Mouse (Mus musculus) cerebellum, adult 9-11 months (tissue): ENCODE results near the gene Tshz2.
A peak's percentile ranks its signal among the peaks of the same experiment; 100 is the strongest.

Experiments used
- DNase-seq: peaks from one replicate; pipeline ENCODE4 v3.0.0; 2022

The Tshz2 gene

DNA sequence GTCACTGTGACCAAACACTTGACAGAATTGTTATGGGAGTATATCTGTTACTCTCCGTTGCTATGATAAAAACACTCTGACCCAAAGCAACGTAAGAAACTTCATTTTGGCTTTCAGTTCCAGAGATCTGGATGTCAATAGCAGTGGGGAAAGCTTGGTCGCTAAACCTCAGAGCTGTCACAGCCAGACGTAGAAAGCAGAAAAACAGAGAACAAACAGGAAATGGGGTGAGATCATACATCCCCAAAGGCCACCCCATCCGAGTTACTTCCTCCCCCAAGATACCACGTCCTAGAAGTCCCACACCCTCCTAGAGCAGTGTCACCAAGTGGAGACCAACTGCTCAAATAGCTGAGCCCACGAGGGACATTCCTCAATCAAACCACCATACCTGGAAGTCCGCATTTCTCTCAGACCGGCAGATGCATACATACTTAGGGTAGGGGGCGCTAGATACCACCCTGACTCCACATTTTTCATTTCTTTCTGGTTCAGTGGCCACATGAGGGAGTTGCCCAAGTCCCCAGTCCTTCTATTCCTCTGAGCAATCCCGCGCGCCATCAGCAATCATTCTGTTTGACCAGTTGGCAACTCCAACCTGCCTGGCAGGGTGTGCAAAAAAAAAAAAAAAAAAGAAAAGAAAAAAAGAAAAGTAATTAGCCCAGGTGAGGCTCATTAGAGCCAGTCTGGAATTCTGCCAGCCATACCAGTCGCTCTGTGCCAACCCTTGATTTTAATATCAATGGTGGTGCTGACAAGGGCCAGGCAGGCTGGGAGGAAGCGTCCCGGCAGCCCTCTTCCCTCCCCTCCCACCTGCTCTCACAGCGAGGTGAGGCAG, 326.1 kb downstream of the Tshz2 start:
- no peak for DNase-seq

DNA sequence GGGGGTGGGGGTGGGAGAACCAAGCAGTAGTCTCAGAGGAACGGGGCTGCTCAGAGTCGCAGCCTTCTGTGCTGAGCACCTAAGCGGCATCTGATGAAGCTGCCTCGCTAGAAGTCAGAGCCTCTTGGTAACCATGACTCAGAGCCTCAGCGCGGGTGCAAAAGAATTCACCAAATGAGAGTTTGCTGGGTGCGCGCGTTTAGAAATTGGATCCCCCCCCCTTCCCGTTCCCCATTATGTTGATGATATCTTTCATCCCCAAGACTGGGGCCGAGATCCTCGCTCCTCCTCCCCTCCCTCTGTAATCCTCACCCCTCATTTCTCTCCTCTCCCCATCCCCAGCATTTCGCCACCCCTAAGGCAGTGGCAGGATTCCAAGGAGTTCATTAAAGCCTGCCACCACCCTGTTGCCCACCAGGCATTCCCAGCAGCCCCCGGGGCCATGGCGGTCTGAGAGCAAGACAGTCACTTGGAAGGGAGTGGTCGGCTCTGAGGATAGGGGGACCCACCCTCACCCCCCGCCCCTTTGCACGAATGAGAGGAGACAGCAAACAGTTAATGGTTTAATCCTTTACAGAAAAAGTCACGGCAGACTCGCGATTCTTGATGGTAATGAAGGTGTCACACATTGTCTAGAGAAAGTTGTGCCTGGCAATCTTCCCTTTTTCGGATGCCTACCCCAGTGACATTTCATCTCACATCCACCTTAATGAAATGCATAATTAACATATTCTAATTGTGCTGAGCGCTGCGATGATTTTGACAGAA, 328.8 kb downstream of the Tshz2 start:
- no peak for DNase-seq

DNA sequence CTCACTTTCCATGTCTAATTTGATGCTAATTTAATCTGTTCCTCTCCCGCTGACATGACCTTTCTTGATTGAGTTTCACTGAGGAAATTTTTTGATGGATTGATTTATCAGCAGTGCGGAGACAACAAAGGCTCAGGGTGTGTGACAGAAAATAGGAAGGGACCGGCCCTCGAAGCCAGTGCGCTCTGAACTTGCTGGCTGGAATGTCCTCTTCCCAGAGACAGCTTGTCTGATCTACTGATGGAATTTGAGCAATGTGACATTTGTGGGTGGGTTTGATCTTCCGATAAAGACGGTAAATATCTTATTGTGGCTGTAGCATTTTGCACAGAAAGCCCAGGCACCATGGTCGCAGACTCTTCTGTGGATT, 329.4 kb downstream of the Tshz2 start:
- DNase-seq, result no peak

DNA sequence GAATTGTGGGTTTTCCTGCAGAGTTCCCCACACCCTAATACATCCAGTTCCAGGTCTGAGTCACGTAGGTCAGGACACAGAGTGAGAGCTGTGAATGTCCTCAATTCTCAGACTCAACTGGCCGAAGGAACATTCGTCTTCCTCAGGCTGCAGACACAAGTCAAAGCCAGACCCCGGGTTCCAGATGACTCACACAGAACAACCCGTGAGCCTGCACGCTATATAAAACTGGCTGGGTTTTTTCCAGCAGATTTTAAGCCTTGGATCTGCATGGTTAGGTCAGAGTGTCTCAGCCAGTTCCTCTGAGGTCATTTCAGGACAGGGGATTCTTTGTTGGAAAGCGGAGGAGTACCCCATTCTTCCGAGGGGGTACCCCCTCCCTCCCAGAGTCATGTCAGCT, 330.0 kb downstream of the Tshz2 start:
- DNase-seq, result no peak

DNA sequence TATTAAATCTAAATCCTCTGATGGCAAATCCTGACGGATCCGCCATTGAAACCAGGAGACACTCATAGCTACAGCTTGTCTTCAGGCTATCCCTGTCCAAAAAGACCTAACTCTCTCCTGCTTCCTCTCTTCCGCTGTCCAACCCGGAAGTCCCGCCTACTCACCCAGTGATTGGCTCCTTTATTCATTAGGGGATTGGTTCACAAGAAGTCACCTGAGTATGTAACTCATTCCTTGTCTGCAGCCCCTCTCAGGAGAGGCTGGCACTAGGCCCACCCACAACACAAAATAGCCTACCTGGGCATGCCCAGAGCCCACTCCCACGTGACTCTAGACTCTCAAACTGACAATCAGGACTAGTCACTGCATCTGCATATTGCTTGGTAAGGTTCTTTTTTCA, 337.7 kb downstream of the Tshz2 start:
- DNase-seq, result no peak

DNA sequence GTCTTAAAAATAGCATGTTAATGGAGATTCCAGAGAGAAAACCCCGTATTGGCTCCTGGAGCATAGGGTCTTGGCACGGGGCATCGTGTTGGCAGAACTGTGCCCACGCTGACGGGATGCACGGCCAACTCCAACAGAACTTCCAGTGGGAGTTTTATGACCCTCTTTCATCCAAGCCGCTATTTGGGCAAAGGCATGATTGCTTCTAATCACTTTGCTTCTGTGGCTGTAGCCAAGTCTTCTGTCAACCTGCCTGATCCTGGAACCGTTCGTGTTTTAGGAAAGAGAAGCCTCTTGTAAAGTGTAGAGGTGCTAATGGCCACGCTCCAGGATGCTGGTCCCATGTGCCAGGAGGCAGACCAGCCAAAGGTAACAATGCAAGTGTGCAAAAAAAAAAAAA, 350.1 kb downstream of the Tshz2 start:
- no peak for DNase-seq

DNA sequence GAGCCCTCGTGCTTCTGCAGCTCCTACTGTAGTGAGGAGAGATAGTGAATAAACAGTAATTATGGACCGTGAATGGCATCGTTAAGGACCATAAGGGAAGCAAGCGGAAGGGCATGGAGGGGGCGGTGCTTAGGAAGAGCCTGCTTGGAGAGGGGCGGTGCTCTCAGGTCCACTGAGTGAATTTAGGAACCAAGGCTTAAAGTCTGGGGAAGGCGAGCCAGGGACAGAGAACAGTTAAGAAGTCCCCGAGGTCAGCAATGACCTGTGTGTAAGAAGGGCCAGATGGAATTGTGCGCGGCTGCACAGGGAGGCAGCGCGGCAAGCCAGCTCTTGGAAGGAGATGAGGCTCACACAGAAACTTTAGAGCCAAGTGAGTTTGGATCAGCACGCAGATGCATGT, 354.4 kb downstream of the Tshz2 start:
- no peak for DNase-seq

DNA sequence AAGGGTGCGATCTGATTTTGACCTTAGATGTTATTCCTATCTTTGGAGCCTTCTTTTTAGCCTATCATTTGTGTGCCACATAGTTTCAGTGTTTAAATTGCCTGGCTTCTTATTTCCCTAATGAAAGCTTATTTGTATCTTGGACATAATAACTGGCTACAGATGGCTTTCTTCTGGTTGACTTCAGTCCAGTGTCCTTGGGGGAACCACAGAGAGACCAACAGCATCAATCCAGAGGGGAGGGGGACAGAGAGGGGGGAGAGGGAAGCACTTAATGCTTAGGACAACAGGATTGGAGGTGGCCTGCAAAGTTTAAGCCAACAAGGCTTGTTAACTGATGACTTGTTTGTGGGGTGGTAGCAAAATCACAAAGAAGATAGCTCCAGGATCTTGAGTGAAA, 356.4 kb downstream of the Tshz2 start:
- no peak for DNase-seq

DNA sequence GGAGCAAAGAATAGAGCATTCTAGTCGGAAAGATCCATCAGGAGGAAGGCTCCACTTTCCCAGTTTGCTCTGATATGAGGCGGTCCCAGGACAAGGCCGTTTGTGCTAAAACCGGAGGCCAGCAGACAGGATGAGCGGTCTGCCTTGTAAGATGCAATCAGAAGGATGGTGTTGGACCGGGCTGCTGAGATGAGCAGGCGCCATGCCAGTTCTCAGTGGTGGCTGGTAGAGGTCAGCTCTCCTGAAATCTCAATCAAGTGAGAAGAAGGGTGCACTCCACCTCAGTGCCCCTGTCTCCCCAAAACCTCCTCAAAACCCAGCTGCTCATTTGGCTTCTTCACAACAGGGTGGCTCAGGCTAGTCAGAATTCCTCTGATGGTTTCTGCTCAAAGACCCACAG, 358.2 kb downstream of the Tshz2 start:
- DNase-seq, result no peak

DNA sequence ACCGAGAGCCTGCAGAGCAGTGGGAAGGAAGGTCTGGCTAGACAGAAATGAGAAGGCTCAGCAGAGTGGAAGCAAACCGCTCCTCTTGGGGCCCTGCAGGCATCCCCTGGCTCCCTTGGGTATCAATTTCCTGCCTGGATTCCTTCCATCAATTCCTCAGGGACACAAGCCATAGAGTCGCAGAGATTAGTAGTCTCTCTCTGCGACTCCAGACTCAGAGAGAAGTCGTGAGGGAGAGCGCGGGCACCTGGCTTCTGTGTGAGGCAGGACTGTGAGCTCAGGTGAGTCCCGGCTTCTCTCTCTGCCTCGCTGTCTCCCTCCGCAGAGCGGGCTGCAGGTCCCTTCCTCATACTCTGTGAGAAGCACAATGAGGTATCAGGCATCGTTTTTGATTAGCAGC, 363.2 kb downstream of the Tshz2 start:
- DNase-seq, result no peak

DNA sequence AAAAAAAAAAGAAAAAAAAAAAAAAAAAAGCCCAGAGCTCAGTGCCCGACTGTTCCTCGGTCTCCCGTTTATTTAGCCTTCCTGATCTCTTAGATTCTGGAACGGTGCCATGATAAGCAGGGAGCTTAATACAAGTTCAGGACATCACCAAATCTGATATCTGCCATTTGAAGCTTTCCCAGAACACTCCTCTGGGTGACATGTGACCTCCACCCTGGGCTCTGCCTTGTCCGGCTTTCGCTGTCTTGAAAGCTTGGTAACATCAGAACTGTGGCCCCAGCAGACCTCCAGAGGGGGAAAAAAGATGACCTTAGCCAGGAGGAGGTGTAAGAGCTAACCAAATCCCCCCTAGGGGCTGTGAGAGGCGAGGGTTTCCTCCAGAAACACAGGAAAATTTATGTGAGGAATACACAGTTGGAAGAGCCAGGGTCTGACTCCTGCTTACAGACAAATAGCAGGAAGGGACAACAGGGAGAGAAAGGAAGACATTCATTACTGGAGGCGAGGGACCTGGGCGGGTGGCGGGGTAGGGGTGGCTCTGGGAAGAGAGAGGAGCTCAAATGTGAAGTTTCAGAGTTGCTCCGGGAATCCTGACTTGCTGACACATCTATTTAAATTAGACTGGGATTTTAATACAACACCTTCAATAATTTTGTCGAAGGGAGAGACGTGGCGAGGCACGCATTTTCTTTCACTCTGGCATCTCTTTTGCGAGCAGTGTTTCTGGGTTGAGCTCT, 363.9 kb downstream of the Tshz2 start:
- DNase-seq, result no peak

DNA sequence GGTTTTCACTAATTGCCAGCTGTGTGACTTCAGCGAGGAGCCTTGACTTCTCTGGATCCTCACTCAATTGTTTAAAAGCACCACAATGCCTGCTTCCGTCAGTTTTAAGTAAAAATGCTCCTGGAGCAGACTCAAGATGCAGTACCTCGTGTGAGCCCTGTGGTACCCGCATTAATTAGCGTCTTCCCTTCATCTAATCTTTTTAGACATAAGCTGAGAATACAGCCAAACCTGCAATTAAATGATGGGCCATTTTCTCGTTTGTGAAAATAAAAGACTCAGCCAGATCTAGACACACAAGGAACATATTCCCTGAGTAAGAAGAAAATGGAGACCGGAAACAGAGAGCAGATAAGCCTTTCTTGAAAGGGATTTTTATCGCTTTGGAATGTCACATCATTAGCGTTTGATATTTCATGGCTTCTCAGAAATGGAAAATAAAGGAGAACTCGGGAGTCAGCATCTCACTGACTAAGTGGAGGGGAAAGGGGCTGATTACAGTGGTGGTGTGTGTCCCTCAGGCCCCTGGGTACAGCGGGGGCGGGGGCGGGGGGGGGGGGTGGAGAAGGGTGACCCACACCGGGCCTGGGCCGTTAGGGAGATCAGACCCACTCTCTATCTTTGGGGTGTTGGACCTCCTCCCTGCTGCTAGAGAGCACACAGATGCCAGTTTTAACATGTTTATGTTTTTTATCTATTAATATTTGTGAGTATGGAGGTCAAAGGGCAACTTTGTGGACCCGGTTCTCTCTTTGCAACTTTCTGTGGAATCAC, 364.6 kb downstream of the Tshz2 start:
- DNase-seq, result no peak

DNA sequence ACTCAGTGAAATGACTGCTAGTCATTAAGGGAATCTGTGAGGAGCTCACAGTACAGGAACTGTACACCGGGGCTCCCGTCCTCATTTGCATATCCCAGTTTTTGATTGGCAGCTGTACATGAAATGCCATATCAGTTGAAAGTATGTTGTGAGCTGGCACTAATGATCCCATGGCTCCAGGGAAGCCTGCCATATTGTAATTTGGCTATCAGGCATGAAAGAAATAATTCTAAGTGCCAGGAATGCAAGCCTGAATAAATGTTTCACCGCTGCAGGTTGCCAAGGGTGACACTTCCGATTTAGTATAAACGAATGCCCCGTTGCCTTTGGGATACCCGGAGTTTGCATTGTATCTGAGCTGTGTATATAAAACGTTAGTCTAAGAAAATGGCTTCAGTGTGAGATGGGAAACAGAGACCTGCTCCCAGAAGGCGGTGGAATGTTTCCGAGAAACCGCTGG, 366.1 kb downstream of the Tshz2 start:
- DNase-seq, result no peak

DNA sequence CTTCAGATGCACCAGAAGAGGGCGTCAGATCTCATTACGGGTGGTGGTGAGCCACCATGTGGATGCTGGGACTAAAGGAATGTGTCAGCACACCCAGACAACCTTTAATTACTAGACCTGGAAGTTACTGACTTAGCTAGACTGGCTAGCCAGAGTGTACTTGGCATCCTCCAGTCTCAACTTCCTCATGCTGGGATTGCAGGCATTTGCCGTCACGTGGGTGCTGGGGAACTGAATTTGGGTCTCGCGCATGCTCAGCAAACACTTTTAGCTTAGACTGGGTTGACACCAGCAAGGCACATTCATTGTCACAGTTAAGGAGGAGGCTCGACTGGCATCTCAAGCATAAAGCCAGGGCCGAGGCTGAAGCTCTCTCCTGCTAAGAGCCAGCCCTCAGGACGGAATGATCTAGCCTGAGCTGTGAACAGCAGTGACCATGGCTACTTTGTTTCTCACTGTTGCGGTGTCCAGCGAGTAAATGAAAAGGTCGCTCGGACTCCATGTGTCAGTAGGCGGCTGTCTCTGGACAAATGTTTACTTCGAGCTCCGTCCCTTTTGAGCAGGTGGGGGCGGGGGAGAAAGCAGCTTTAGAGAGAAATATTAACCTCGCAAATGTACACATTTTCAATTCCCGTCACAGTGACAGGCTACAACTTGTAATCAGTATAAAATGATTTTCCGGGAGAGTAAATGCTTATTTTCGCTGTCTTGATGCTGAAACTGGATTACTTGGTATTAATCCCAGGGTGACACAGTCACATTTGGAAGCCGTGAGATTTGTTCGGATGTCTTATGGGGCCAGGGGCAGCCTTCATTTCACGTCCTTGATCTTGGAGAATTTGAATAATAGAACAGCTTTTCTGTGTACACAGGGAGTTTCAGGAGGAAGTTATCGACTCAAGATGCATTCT, 370.0 kb downstream of the Tshz2 start:
- peak; percentile 58 for DNase-seq

DNA sequence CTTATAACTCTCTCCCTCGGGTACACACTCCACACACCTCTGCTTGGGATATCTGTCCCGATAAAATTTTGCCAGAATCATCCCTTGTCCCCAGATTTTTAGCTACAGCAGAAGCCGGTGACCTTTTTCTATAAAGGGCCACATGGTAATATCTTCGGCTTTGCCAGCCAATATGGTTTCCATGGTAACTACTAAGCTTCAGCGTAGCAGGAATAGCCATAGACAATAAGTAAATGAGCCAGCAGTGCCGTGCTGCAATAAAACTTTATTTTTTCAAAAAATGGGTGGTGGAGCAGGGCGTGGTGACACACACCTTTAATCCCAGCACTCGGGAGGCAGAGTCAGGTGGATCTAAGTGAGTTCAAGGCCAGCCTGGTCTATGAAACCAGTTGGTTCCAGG, 370.9 kb downstream of the Tshz2 start:
- DNase-seq, result no peak

DNA sequence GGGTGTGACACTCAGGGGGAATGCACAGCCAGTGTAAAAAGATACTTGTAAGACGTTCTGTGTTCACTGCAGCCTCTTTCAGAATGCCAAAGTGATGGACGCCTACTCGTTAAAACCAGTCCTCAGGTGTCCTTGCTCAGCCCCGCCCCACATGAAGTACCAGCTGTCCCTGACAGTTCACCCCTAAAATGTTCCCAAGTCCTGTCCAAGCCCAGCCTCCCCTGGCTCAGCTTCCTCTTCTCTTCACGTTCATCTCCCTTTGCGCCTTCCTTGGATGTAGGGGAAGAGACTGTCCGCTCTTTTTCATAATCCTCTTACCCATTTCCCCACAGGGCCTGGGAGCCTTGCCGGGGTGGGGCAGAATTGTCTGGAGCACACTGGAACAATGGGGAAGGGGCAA, 374.0 kb downstream of the Tshz2 start:
- DNase-seq, result no peak

DNA sequence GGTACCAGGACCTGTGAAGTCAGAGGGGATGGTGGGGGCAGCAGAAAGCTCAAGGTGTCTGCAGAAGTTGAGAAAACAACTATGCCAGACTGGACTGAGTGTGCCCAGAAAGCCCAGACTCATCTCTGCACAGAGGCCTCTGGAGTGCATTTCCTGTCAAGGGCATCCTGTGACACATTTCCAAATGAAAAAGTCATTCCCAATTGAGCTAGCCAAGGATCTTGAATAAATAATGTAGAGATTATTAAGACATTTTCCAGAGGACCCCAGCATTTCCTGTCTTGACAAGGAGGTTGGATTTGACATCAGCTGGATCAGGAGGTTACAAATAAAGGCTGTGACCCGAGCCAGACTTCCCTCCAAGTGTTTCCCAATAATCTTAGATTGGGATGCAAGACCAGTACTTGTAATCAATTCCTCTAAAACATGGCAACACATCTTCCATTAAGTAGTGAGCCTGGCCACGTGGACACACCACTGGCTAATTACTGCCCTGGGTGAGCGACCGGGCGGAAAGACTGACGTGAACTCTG, 374.7 kb downstream of the Tshz2 start:
- no peak for DNase-seq

DNA sequence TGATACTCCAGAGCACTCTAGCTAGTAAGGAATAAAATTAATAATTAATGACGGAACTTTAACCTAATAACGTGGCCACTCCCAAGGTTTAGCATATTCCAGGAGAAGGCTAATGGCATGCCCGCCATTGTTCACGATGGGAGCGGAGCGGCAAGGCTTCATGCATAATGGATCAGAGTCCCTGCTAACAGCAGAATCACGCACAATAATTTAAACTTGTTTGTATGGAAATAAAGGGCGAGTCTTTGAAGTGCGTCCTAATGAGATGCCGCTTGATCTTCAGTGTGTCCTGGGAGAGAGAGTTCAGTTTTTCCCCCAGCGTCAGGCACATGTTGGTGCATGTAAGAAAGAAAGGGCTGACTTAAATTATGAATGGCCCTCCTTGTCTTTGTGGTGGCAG, 376.9 kb downstream of the Tshz2 start:
- no peak for DNase-seq

DNA sequence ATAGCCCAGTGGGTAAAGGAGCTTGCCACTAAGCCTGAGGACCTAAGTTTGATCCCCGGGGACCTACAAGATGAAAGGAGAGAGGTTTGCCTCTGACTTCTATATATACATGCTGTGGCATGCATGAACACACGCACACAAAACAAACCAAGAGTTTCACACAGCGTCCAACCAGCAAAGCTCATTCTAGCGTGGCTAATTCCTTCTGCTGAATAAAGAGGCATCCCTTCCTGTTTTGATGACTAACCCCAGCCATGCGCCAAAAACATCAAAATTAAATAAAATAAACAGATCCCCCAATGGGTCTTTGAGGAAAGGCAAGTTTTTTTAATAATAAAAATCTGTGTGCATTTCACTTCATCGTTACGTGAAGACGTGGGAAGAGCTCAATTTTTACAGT, 379.0 kb downstream of the Tshz2 start:
- DNase-seq, result no peak

DNA sequence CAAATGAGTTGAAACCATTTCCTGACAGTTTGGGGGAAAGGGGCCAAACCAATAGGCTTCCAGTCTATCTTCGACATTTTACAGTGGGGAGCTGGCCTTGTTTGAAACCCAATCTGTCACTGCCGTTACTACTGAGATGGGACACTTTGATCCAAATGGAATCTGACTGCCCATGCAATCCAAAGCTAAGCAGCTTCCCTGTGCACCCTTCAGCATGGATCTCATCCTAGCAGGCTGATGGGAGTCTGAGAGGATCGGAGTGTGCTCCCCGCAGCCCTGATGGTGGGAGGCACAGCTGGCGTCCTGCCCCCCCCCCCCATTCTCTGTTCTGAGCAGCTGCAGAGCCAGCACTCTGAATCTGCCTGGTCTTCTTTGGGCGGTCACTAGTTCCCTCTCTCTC, 384.5 kb downstream of the Tshz2 start:
- DNase-seq, result no peak

DNA sequence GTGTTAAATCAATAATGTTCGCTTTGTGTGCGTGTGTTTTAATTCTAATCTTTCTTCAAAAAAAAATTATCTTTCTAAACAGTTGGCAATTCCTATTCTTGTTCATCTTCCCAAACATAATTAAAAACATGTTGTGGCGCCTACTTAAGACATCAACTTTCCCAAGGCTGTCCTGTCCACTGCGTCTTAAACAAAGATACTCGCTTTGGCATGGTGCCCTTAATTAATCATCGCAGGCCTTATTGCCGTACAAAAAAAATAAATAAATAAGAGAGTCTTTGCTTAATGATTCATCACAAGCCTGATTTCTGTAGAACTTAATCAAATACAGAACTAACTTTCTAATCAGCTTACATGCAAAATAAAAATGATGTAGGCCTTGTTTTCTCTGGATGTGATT, 385.1 kb downstream of the Tshz2 start:
- no peak for DNase-seq

DNA sequence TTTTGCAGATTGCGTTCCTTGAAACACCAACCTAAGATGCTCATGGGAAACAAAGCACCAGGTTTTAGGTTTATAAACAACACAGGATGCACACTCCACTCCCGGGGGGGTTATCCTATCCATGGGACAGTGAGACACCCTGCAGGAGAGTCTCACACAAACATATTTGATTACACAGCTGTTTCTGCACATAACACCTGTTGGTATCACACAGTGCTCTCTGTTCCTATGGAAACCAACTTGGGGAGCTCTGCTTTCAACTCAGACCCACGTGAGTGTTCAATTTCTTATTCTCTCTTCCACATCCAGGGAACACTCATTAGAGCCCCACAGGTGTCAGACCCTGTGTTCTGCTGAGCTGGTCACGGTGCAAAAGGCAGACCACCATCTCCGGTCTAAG, 390.1 kb downstream of the Tshz2 start:
- no peak for DNase-seq
